Mouse (Mus musculus) 416B (cell line): Measurements from ENCODE around the gene Adgrg3.
"Not testable (repeated sequence)": the region's sequence is repeated elsewhere in the genome, so short reads cannot be mapped to it uniquely, and the experiment has no call there.

Experiments
- DNase-seq: peaks from one replicate; pipeline ENCODE4 v3.0.0; 2011; ENCODE audit warnings: low read depth

Gene Adgrg3

DNA sequence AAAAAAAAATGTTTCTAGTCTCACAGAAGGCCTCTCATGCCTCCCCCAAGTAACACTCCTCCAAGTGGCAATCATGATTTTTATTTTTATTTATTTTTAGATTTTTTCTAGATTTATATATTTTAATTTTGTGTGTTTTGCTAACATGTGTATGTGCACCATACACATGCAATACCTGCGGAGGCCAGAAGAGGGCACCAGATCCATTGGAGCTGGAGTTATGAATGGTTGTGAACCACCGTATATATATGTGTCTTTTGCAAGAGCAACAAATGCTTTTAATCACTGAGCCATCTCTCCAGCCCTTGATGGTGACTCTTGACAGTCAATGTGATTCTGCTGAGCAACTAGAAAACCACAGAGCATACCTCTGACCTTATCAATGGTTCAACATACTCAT, 7.9 kb downstream of the Adgrg3 start:
- DNase-seq, result peak; percentile 71

DNA sequence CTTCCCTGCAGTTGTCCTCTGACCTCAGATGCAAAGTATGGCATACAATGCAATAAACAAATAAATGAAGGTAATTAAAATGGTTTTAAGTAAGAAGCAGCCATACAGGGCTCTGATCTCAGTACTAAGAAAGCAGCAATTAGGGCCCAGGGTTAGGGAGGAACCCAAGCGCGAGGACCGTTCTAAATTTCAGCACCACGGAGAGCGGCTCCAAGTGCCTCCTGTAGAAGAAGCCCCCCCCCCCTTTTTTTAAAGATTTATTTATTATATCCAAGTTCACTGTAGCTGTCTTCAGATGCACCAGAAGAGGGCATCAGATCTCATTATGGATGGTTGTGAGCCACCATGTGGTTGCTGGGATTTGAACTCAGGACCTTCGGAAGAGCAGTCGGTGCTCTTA, 10.9 kb downstream of the Adgrg3 start:
- not testable (repeated sequence) for DNase-seq

DNA sequence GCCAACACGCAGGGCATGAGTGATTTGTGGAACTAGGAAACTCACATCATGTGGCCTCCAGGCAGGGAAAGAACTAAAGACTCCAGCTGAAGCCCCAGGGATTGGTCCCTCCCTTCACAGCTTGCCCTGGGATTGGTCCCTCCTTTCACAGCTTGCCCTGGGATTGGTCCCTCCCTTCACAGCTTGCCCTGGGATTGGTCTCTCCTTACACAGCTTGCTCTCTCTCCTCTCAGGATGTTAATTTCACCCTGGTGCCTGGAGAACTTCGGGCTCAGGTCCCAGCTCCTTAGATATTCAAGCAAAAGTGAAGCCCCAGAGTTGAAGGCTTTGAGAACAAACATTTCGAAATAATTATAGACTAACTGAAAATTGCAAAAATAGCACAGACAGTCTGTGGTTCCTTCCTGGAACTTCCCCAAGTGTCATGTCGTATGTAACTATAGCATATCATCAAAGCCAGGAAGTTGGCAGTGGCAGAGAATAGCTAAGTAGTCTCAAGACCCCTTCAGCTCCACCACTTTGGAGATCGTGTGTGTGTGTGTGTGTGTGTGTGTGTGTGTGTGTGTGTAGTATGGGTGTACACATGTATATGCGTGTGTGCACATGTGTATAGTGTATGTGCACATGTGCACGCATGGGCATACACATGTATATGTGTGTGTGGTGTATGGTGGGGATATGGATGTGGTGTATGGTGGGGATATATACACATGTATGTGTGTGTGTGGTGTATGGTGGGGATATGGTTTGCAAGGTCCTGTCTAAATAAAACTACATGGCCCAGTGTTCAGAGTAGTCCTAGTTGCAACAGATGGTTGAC, 19.8 kb downstream of the Adgrg3 start:
- DNase-seq, result peak; percentile 75

DNA sequence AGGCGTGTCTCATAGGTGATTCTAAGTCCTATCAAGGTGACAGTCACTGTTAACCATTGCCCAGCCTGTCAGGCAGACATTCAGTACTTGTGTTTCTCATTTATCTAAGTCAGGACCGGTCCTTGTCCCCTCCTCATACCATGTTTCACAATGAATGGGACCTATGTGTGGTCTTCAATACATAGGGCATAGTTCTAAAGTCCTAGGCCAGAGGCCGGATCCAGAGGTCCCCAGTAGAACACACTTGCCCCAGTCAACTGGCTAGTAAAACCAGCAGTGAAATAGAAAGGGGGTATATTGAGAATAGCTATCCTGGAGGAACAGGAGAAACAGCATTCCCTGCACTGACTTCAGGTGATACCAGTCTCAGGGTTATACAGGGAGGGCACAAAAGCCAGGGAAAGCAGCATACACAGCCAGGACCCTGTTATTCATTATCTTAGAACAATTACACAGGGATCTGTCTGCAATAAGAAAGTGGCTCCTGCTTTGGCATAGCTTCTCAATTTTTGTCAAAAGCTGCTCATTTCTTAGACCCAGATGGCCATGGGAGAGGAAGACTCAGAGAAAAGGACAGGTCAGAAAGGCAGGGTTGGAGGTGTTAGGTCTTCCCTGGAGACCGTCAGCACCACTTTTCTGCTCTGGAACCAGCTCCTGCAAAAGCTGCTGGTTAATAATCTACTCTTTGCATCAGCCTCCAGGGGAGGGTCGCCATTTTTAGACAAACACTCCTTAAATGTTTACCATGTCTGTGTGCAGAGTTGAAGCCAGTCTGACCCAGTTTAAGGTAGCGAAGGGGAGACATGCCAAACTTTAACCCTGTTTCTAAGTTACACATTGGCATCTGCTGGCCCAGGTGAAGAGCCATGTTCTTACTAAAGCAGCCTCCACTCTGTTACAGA, 24.6 kb downstream of the Adgrg3 start:
- no peak for DNase-seq

DNA sequence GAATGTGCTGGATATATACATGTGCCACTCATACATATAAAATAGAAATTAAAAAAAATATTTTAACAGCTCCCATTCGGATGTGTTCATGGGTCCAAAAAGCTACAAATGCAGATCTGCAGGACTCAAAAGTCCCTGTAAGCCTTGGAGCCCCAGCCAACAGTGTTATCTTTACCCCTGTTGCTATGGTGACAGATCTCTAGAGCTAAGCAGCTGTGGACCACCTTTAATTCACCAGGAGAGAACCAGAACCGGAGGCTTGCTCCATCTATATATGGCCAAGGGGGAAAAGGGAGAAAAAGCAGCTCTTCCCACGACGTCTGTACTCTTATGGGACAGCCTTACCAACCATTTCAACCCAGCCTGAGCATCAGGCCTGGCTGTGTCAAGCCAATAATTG, 27.3 kb downstream of the Adgrg3 start:
- no peak for DNase-seq

DNA sequence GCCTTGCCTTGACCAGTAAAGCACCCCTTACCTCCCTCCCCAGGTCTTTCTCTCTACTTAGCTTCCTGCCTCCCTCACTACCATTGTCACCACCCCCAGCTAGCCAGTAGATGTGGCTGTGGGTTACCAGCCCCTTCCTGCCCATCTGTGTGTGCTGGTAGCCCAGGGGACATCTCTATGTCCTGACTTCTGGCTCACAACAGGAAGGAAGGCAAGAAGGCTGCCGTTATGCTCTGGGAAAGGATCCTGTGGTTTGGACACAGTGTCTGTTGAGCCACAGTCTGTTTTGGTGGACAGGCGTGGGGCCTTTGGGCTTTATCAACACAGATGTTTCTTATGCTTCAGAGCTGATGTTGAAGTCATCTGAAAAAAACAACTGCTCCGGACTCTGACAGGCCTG, 29.5 kb downstream of the Adgrg3 start:
- peak; percentile 99 for DNase-seq

DNA sequence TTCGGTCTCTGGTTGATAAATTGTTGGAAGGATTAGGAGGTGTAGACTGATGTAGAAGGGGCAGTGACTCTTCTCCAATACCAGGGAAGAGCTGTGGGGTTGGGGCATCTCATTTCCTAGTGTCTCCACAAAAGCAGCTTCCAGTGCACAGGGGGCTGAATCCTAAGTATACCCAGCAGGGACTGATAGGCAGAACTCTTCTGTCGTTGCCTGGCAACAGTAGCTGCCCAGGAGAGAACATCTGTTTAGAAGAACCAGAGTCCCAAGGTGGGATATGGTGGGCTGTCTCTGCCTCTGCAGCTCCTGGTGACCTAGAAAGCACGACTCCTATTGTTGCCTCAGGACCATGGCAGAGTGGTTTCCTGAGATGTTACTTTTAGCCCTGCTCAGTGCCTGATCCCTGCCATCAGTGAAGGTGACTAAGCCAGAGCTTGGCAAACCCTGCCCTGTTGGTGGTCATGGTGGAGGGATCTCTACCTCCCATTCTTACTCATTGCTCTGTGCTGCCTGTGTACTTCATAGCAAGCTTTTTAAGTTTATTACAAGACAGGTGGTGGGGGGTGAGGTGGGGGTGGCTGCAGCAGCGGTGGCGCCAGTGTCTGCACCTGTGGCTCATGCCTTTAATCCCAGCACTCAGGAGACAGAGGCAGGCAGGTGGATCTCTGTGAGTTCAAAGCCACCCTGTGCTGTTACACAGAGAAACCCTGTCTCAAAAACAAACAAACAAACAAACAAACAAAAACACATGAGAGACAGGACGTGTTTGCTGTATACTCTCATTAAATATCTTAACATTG, 30.6 kb downstream of the Adgrg3 start:
- DNase-seq, result peak; percentile 70

DNA sequence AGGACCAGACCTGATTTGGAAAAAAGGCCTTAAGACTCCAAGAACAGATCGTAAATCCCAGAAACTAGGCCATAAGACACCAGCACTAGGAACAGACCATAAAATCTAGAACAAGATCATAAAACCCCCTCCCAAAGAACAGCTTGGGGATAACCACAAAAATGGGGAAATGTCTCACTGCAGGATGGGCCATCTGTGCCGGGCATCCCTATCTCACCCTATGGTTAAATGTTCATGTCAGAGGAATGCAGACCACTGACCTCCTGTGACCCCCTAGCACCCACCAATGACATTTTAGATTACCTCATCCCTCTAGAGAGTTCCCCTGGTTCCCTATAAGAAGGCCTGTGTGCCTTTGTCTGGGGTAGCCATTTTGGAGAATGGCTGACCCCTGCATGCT, 32.1 kb downstream of the Adgrg3 start:
- DNase-seq, result peak; percentile 65

DNA sequence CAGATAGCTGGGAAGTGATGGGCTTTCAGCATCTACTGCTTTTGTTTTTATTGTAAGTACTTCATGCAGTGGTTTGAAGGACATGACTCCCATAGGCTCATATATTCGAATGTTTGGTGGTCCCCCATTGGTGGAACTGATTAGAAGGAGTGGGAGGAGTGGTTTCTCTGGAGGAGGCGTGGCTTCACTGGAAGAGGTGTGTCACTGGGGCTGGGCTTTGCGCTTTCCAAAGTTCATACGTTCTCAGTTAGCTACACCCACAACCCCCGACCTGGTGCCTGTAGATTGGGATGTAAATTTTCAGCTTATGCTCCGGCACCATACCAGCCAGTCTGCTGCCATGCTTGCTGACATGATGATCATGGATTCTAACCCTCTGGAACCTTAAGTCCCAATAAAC, 36.9 kb downstream of the Adgrg3 start:
- DNase-seq, result no peak

DNA sequence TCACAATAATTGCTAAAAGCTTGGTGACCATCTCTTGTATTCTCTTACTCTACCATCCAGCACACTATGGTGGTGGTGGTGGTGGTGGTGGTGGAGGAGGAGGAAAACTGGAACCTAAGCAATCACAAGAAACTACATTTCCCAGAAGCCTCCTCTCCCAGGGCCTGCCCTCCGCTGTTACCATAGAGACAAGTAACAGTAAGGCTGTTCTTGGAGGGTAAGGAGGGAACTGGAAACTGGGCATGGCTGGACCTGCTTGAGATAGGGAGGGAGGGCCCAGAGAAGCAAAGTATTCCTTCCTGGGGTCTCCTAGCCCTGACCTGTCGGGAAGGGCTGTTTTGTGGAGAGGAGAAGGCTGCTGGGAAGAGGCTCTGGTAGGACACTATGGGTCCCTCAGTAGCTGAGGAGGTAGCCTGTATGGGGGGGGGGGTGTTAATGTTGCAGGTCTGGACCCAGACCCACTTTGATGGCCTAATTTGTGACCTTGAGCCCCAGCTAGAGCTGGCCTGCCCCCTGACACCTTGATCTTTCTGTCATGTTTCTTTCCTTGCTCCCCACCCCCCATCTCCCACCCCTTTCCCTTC, 37.5 kb downstream of the Adgrg3 start, which contains the start of gene Drc7:
TSS of gene Drc7 (plus strand) at position 177 of the 584 bp plus-strand sequence.
- peak; percentile 48 for DNase-seq

DNA sequence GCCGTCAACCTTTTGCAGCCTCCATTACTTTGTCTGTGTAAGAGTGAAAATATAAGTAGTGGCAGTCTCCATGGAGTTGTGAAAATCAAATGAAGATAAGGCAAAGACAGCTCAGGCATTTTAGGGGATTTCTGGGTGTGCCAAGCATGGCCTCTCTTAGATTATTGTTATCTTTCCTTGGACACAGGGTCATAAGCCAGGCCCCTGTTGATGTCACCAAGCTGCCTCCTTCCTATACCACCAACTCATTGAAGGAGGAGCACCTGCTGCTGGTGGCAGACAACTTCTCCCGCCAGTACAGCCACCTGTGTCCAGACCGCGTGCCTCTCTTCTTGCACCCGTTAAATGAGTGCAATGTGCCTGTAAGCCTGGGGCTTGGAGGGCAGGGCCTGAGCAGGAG, 38.9 kb downstream of the Adgrg3 start:
- no peak for DNase-seq

DNA sequence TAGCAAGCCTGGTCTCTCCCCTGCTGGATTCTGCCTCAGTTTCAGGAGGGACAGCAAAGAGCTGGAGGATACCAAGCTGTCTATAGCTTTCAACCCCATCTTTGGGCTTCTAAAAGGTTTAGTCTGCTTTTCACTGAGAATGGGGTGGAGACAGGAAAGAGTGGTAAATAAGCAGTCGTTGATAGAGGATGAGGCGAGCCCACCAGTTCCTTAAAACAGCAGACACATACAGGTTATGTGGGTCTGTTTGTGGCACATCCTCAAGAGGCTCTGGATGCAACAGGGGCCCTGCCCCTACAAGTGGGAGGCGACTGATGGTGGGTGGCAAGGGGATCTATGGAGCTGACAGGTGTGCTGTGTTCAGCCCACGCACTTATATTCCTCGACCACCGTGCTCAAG, 41.2 kb downstream of the Adgrg3 start:
- peak; percentile 65 for DNase-seq

DNA sequence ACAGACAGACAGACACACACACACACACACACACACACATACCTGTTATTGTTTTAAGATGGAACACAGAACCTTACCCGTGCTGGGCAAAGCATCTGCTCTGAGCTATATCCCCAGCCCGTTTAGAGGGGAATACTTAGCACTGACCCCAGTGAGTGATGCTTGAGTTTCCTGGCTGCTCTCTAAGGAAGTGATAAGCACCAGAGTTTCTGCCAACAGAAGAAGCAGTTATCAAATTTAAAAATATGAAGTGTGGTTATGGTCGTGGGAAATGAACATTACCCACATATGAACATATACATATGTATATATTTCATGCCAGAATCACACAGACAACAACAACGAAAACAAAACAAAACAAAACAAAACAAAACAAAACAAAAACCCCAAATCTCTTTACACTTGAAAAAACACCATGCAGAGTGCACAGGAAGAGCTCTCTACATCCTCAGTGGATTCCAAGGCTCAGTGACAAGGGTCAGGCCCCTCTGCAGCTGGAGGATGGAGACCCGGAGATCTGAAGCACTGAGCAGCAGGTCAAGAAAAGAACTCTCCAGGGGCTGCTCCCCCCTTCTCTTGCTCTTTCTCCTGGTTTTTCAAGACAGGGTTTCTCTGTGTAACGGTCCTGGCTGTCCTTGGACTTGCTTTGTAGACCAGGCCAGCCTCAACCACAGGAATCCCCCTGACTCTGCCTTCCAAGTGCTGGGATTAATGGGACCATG, 42.5 kb downstream of the Adgrg3 start:
- DNase-seq, result peak; percentile 44

DNA sequence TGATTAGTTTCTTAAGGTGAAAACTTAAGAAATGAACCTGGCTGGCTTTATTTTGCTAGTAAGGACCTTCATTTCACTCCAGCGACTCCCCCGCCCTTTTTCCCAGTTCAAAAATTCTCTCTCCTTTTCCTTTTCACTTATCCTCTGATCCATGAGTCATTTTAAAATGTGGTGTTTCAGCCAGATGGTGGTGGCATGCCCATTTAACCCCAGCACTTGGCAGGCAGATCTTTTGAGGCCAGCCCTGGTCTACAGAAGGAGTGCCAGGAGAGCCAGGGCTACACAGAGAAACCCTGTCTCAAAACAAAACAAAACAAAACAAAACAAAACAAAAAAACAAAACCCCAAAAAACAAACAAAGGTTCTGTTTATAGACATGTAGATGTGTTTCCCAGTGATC, 47.0 kb downstream of the Adgrg3 start:
- DNase-seq, result peak; percentile 48

DNA sequence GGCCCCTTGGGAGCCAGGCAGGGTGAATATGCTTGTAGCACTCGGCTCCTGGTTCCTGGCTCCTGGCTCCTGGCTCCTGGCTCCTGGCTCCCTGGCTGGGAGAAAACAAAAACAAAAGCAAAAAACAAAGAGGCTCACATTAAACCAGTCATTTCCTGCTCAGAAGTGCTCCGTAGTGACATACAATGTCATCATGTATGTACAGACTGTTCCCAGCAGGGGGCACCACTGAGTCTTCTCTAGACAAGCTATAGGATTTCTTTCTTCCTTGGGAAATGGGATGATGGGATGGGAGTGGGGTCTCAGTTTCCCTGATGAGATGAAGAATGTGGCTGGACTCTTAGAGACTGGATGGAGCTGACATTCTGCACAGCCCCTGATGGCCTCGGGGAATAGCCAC, 50.1 kb downstream of the Adgrg3 start:
- peak; percentile 80 for DNase-seq

DNA sequence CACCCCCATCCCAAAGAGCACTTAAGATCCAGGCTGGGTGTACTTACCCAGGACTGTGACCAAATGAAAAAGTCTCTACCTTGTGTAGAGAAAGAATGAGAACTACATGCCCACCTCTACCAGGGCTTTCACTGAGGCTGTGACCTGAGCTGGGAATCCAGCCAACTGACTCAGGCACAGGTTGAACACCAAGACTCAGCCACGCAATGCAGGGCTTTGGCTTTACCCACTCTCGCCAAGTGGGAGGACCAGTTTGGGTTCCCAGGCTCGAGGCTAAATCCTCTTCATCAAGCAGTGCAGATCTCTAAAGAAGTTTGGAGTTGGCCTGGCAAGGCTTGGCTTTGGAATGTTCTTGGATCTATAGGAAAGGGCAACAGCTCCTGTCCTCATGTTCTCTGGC, 58.0 kb downstream of the Adgrg3 start:
- DNase-seq, result no peak

DNA sequence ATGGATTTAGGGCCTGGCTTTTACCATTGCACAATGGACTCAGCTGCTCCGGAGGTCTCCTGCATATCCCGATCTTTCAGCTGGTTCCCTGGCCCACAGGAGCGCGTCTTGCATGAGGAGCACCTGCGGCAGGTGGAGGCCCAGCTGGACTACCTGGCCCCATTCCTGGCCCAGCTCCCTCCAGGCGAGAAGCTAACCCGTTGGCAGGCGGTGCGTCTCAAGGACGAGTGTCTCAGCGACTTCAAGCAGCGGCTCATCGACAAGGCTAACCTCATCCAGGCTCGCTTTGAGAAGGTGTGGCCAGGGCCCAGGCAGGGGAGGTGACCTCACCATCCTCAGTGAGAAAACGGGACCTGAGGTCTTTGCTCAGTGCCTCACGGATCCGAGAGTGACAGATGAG, 58.7 kb downstream of the Adgrg3 start:
- no peak for DNase-seq

DNA sequence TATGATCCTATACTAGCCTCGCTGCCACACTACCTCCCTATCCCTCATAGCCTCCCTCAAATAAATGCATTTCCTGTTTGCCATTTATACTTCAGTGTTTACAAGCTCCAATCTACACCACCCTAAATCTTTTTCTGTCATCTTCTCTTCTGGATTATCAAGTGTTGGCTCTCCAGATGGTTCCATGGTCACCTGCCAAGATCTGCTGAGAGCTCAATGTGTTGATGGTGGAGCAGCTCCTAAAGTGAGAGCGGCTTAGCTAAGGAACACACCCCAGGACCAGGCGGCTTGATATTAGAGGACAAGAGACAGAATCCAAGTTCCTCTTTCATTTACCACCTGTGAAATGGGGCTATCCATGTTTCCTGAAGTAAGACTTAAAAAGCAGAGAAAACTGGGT, 60.6 kb downstream of the Adgrg3 start:
- no peak for DNase-seq

DNA sequence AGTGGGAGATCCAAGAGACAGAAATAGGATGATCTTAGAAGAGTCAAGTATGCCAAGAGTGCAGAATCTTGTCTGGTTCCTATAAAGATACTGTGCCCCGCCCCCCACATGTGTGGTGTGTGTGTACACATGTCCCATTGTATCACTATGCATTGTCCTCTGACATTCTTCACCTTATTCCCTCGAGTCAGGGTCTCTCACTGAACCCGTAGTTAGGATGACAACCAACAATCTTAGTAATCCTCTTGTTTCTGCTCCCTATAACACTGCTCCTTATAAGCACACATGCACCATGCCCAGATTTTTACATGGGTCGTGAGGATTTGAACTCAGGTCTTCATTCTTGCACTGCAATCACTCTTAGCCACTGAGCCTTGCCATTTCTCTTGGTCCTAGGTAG, 61.8 kb downstream of the Adgrg3 start:
- DNase-seq, result no peak

DNA sequence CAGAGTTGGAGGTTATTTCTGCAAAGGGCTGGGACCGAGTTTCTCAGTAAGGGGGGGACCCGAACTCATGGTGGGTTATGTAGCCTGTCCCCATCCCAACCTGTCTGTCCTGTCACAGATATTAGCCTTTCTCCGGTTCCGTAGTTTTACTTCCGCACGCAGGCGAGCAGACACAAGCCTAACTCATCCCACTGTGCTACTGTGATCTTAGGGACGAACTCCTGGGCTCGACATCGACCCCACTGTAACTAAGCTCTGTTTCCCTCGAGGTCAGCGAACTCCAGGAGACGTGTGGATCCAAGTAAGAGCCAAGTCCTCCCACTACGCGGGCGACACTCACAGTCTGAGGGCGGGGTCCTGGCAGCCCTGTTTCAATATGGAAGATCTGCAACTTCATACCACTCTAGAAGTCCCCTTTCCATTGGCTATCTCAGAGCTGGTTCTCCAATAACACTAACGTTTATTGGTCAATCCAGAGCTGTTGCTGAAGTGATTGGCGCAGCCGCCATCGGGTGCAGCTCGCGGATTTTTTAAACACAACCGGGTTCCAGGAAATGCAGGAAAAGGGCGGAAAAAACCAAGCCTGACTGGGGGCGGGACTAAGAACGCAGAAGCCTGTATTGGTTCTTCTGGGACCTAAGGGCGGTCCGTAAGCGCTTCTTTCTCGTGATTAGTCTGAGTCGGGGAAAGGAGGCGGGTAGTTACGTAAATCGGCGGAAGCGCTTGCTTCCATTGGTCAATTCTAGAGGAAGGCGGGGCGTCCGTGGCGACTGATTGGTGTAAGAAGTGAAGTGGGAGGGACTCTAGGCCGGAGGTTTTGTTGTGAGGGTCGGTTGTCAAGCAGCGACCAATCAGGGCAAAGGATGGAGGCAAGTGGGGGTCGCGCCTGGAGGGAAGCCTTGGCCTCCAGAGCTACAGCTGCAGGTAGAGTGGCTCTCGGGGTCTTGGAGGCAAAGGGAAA, 63.2 kb downstream of the Adgrg3 start, which contains the start of gene Katnb1:
TSS of gene Katnb1 (plus strand) at position 806 of the 961 bp plus-strand sequence.
- DNase-seq, result peak; percentile 100
